Mouse (Mus musculus) CD4-positive, CD25-positive, alpha-beta regulatory T cell, adult 2 months (primary cell): Measurements from ENCODE around the gene Lhx6.

Experiments used
- DNase-seq: peaks from one replicate; pipeline ENCODE4 v3.0.0-alpha.2; 2012; ENCODE audit warnings: low read depth, low spot score

Gene Lhx6

DNA sequence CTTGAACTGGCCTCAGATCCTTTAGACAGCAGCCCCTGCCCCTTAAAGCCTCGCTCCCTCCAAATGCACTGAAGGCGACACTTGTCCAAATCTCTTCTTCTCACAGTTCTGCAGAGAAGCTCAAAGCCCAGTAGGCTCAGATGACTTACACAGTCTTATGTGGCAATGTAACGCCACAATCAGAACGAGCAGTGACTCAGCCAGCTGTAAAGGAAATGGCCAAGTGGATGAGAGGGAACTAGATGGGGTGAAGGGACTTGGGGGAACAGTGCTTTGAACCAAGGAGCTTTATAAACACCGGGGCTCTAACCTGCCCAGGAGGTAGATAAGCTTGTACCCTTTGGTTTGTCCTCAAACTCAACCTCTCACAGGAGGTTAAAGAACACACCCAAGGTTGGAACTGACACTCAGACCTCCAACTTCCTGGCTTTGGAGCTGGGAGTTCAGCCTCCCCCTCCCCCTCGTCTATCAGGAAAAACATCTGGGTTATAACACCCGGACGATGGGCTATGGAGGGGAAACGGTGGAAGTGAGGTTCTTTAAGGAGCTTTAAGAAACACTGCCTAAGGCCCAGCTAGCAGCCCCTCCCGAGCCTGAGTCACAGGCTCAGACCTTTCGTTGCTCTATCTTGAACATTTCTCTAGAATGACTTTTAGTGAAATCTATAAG is 69.7 kb downstream of the Lhx6 start:
- no peak for DNase-seq

DNA sequence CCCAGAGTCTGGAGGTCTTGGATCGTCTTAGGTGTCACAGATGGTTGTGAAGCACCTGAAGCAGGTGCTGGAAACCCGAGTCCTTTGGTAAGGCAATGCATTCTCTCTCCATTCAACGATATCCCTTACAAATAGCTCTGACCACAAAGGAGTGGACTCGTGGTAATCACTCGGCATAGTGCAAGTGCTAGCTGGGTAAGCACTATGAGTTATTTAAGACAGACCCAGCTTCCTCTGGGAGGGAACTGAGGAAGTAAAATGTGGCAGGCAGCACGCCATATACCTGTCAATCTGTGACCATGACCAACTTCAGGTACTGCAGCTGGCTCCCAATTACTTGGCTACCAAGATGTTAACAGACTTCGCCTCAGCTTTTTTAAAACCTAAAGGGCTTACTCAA is 70.3 kb downstream of the Lhx6 start:
- DNase-seq: no peak

DNA sequence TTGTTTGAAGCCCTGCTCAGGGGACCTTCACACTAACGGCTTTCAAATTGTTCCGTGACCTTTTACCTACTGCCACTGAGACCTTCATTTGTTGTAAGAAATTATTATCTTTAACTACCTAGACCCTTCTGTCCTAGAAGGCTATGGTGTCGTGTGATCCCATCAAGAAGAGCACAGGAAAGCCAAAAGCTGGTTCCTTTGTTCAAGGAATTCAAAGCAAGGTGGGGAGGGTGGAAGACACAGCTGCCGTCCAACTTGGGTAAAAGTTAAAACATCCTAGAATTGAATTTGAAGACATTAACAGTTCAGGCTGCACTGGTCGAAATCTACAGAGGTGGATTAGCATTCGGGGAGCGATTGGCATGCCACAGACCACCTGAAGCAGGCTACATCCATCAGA is 71.2 kb downstream of the Lhx6 start:
- no peak for DNase-seq

DNA sequence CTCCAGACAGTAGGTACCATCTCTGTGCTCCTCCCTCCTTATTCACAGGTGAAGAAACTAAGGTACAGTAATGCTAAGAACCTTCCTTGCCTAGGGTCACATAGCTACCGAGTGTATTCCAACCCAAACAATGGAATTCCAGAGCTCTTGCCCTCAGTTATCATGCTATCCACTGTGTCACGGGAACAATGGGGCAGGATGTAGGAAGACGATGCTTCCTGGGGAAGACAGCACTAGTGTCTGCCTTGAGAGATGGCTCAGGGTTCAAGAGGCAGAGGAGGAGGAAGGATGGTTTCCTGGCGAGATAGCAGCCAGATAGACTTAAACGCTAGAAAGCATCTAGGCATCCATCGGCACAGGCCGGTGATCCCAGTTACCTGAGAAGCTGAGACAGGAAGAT is 72.3 kb downstream of the Lhx6 start:
- DNase-seq: no peak
